Mouse (Mus musculus) frontal cortex, adult (tissue): ENCODE data around the gene Sec22c.
A peak's percentile ranks its signal among the peaks of the same experiment; 100 is the strongest.

ENCODE experiments used
- ATAC-seq: cut with Nextera tagmentation; 2 replicates; pipeline ENCODE4 v1.9.2; 2017; ENCODE audit warnings: mild to moderate bottlenecking, moderate library complexity, mixed read lengths; ENCODE audit not compliant: low TSS enrichment

The Sec22c gene

DNA sequence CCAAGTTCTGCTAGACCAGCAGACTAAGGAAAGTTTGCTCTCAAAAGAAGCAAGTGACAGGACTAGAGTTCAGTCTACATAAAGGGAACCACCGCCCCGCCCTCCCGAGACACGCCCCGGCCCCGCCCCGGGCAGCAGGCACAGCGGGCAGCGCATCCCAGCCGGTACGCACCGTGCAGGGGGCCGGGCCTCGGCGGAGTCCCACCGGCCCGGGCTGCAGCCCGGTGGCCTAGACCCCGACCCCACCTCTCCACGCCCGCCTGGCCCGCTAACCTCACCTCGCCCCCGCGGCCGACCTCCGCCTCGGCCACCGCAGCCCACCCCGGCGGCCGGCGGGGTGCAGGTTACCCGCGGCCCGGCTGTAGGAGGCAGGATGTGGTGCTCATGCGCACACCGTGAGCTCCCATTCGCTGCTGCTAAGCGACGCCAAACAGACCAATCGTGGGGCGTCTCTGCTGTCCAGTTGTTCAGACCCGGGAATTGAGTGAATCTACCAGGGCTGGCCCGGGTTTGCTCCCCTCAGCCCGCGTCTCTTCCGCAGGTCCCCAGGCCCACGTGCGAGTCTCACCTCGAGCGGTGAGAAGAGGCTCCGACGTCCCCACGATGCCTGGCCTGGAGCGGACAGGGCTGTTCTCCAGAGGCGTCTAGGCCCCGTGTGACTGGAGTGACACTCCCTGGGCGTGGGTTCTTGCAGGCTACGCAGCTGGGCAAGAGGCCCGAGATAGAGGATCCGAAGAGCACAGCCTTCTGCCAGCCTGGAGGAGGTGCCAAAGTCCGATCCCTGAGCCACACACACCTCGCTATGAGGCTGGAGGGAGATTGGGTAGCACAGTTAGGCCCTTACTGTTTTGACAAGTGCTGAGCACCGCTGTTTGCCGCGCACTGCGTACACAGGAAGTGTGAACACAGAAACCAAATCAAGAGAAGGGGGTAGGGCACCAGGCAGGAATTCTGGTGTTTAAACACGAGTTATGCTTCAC is at the start of gene Sec22c:
Sec22c (minus strand) TSS at position 845 of the 980 bp plus-strand sequence.
- peak; percentile 93 for ATAC-seq

DNA sequence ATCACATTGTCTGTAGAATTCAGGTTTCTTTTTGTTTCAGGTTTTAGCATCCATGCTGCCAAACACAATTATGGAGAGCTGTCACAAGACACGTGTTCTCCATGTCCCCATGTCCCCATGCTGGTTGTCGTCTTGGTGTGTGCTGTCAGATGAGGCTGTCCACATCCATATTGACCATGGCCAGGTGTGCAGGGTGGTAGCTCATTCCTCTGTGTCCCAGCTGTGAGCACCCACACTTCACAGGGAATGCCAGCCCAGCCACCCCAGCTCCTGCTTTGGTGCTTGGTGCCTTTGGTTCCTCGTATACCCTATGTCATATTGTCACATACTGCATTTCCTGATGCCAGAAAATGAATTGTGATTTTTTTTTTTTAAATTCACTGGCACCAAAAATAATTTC is 49.3 kb upstream of the Sec22c start:
- no peak for ATAC-seq

DNA sequence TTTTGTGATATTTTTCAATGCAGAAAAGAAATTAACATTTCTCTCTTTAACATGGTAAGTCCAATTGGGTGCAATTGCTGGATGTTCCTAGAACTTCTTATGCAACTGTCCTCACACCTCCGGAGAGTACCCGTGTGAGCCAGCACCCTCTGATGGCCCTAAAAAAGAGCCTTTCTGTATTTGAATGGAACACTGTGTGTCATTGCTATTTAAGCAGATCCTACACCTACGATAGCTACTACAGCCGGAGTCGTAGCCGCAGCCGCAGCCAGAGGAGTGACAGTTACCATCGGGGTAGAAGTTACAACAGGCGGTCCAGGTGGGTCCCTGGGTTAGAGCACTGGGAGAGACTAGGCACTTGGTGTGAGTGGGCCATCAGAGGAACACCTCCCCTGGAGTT is 47.5 kb upstream of the Sec22c start:
- peak; percentile 72 for ATAC-seq

DNA sequence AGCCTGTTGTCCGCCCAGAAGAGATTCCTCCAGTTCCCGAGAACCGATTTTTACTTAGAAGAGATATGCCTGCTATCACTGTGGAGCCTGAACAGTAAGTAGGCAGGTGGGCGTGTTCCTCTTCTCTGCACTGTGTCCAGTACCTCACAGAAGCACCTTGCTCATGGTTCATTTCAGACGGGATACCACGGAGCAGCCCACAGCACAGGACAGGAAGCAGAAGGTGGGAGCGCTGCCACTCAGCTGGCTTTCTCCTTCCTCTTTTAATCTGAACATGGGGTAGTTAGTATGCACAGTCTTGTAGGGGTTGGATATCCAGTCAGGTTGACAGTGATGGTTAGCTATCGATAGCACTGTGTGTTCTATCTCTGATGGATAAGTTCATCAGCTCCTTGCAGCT is 38.8 kb upstream of the Sec22c start:
- ATAC-seq = no peak

DNA sequence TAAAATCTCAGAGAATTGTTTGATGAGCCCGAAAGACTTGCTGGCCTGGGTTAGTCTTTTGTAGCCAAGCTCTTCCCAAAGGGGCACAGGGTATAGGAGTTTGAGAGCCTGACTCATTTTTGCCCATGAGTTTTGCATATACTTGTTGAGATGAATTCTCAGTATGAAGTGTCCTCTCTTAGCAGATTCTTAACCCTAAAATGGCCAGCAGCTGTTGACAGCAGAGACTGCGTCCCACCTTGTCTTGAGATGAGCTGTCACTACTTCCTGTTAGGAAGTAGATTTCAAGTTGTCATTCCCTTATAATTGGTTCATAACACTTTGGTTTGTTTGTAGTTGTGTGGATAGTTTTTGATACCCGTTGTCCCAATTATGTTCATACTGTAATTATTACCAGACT is 35.9 kb upstream of the Sec22c start:
- ATAC-seq = no peak

DNA sequence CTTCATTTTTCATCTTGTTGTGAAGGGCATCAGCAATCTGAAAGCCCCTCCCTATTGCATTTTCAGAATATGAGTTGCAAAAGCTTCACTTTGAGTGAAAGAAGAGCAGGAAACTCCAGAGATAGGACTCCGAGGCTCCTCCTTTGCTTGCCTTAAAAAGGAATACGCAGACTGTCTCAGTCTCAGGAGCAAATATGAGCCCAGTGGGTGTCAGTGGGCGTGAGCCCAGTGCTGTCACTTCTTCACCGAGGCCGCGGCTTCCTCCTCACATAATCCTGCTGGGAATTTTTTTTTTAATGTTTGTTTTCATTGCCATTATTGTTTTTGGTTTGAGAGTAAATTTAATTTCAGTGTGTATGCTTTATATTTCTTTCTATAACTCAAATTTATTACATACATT is 35.2 kb upstream of the Sec22c start:
- peak; percentile 62; the same call in 1 of the 2 replicates for ATAC-seq

DNA sequence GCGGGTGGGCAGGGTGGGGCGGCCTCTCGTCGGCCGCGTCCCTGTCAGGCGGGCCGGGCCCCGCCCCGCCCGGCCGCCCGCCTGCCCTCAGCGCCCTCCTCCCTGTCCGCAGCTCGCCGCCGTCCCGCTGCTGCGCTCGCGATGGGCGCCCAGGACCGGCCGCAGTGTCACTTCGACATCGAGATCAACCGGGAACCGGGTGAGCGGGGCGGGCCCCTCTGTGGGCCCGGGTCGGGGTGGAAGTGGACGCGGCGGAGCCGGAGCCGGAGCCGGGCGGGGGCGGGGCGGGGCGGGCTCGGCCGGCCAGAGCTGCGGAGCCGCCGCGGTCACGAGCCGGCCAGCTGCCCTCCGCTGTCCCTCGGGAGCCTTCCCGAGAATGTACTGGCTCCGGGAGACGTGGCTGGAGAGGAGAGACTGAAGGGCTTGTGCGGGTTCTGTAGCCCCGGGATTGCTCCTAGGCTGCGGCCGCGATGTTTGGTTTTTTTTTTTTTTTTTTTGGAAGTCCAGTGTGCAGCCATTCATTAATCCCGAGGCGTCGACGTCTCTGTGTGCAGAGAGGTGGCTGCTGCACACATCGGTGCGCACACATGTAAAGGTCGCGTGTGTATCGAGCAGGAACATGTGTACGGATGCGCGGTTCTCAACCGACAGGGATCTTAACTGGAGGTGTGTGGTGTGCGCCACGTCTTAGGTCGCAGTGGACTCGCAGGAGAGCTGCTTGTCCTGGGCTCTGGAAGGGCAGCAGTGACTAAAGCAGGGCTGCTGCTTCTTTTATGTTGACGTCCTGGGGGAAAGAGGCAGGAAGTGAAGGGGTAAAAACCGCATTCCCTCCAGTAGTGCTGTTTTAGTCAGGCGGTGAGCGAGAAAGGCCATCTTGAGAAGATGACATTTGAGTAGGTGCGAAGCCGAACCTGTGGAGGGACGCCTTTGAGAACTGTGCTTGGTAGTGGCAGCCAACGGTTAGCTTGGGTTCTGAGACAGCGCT is 14.3 kb upstream of the Sec22c start:
- ATAC-seq = peak; percentile 25; the same call in 1 of the 2 replicates

DNA sequence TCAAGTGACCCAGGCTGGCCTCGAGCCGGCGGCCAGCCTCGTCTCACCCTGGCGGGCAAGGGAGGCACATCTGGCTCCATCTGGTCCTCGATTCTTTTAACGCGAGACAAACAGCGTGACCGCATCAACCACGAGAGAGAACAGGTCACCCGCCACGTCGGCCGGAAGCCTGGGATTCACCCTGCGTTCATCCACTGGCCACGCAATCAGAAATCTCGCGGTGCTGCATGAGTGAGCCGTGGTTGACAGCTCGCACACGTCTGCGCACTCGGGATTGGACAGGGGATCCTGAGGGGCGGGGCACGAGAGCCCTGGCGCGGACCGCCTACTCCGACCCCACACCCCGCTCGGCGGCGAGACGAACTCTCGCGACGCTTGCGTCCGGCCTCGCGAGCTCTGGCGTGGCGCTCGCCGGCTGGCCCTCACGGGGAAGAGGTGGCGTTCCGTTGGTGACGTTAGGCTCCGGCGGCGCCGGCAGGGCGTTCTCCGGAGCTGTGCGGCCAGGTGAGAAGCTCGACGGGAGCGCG is 13.6 kb upstream of the Sec22c start, which contains the start of gene Nktr:
Nktr (plus strand) TSS at position 378 of the 527 bp plus-strand sequence.
- ATAC-seq = peak; percentile 96

DNA sequence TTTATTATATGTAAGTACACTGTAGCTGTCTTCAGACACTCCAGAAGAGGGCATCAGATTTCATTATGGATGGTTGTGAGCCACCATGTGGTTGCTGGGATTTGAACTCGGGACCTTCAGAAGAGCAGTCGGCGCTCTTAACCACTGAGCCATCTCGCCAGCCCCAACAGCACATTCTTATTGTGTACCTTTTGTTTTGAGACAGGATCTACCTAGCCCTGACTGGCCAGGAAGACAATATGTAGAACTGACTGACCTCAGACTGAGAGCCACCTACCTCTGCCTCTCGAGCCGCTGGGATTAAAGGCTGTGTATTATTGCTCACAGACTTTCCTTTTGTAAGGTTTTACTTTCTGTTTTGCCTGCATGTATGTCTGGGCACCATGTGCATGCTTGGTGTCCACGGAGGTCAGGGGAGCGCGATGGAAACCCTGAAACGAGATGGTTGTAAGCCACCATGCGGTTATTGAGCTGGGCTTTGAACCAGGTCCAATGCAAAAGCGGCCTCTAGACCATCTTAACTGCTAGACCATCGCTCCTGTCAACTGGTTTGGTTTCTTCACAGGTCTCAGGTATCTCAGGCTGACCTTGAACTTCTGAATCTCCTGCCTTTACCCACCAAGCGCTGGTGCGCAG is 12.9 kb upstream of the Sec22c start:
- ATAC-seq = no peak

DNA sequence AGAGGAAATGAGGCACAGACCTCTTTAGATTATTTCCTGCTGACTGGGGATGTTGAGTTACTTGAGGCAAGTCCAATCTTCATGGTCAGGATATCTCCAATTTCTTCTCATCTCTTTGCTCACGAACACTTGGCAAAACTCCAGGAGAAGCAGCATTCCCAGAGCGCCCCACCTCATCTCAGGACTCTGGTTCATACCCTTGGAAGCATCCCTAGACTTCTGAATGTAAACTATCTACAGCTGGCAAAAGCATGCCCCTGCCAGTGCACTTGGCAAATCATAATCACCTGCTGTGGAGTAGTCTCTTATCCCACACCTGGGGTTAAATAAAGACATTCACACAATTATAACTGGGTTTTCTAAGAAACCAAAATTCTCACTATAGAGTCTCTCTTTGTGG is 11.8 kb upstream of the Sec22c start:
- no peak for ATAC-seq

DNA sequence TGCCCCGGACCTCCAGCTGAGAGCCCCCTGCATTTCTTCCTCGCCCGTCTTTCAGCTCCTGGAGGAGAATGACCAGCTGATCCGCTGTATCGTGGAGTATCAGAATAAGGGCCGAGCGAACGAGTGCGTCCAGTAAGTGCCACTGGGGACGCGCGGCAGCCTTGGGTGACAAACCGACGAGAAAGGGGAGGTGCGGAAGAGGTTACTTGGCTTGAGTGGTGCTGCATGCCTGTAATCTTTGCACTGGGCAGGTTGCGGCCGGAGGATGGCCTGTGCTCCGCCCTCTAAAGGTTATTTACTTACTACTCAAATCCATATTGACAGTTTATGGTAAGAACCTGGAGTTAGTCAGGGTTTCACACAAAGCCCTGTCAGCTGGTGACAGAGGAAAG is 5.3 kb upstream of the Sec22c start:
- ATAC-seq = peak; percentile 13

DNA sequence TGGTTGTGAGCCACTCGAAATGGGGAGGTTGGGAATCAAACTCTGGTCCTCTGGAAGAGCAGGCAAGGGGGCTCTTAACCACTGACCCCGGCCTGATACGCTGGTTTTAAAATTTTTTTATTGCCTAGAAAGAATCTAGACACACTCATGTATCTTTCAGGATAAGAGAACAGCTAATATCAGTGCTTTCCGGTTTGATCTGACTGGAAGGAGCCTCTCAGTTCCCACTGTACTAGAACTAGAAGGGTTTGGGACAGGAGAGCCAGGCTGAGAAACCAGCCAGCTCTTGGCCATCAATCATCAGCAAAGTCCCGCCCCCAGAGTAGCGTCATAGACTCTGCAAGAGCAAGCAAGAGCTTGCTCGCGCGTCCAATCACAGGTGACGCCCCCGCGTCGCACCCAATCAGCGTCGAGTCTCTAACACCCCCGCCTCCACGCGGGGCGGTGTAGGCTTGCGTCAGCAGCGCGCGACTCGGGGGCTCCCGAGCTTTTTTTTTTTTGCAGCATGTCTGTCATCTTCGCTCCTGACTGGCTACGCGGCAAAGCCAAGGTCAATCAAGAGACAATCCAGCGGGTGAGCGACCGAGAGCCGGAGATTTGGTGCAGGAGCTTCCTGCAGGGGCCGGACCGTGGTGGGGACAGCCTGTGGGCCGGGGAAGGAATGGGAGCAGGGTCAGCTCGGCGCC is 4.8 kb upstream of the Sec22c start, which contains the start of gene Ss18l2:
Ss18l2 (plus strand) TSS at position 432 of the 686 bp plus-strand sequence.
- ATAC-seq = peak; percentile 84

DNA sequence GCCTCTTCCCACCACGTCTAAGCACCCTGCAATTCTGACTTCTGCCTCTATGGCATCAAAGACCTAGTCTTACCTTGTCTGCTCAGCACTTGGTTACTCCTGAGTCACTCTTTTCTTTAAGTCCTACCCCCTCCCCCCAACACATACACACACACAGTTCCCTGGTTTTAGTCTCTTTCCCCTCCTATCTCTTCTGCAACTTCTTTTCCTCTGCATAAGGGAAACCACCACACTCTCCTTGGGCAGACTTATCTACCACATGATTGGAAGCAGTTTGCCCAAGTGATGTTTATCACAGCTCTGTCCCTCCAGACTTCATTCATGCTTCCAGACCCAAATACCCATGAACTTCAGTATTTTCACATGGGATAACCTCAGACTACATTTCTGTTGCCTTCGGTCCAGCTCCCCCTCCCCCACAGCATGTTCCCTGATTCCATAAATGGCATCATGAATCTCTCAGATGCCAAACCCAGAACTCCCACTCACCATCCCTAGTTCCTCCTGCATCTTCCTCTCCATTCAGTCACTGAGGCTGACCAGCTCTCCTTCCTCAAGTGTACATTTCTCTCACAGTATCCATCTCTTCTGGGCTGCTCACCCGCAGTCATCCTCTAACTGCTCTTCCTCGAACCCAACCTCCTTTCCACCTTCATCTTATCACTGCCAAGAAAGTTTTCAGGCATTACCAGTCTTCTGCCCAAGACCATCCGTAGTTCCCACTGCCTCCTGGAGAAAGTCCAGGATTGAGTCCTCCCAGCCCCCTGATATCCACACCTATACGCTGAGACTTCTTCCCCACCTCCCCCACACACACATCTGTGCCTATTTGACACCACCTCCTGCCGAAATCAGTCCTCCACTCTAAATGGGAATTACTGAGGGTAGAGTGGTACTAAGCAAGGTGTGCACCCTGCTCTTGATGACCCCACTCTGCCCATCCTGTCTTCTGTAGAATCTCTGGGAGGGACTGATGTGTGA is 3.5 kb upstream of the Sec22c start:
- no peak for ATAC-seq

DNA sequence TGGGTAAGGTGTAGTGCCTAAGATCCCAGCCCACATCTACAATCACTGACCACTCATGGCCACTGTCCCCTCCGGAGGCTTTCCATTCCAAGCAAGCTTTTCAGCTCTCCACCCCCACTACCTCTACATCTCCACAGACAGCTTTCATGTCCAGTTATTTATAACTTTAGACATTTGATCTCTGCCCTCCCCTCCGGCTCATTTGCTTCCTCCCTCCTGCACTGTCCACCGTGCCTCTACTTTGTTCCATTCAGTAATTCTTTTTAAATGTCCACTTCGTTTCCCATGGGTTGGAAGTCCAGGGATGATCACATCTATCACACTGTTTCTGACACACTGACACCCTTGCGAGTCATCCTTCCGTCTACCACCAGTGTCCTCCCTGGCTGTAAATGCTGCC is 2.5 kb upstream of the Sec22c start:
- no peak for ATAC-seq

DNA sequence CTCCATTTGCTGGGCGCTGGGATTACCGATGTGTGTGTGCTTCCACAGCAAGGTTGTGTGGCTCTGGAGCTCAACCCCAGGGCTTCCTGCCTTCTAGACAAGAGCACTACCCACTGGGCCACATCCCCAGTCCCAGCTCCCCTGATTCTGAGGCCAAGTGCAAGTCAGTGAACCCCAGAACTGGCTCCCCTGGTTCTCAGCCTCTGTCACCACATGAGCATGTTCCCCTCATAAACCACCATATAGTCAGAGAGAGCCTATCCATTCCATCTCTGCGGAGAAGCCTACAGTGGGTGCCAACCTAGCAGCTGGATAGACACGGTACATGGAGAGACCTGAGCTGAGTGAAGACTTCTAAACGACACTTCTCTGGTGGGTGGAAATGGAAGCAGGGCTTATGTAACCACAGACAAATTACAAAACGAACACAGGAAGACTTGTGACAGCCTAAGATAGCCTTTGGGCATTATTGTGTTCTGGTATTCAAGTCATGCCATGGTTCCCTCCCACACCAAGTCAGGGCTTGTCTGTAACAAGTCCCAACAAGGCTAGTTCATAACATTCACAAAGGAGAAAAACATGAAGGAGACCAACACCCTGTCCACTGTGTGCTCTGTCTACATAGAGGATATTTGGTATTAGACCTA is 862 bp upstream of the Sec22c start:
- no peak for ATAC-seq

DNA sequence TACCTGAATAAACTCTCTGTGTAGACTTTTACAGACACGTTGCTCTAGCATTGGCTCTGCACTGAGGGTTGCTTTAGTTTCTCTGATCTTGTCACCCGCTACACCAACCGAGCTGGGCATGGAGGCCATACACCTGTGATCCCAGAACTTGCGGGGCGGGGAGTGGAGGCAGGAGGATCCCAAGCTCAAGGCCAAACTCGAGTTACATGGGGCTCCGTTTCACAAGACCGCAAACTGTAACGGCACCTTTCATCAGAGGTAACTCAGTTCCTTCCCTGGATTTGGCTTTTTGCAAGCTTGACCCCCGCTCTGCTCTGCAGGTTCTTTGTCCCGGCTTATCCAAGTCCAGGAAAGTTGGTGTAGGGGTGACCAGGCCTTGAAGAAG is 1.0 kb downstream of the Sec22c start:
- ATAC-seq = no peak

DNA sequence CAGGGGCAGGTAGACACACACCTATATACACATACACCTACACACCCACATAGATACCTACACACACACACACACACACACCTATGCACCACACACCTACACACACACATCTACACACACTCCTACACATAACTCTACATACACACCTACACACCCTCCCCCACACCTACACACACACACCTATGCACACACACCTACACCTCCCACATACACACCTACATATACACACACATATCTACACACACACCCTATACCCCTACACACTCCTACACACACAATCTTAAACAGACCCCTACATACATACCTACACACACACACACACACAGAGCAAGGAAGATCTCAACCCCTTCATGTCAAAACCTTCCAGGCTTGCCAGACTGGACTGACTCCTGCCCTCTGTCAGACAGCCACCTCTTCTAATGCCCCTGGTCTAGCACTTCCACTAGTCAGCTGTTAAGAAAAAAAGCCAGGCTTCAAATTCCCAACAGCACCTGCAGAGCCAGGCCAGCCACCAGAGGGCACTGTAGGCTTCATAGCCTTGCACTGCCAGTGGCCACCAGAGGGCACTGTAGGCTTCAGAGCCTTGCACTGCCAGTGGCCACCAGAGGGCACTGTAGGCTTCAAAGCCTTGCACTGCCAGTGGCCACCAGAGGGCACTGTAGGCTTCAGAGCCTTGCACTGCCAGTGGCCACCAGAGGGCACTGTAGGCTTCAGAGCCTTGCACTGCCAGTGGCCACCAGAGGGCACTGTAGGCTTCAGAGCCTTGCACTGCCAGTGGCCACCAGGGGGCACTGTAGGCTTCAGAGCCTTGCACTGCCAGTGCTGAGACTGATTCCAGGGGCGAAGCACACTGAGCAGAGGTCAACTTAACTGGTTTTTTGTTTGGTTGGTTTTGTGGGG is 7.9 kb downstream of the Sec22c start:
- peak; percentile 34; the same call in 1 of the 2 replicates for ATAC-seq

DNA sequence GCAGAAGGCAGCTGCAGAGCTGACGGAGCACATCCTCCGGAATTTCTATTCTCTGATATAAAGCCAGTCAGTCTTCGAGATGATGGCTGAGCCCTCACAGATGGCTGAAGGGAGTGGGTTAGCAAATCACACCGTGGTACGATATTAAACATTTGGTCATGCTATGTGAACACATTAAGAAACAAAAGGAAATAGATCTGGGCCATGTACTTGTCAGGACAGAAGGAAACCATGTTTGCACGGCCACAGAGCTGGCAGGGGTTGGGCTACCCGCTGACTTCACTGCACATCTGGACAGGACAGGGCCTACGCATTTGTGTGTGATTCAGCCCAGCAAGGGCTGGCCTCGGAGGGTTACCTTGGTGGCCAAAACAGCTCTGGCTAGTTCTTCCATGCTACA is 8.7 kb downstream of the Sec22c start:
- peak; percentile 20; the same call in 1 of the 2 replicates for ATAC-seq
